Mouse (Mus musculus) brain, embryonic 18.5 days (tissue): ENCODE results near the gene Rho.

Experiments used
- DNase-seq: peaks from one replicate; pipeline ENCODE4 v3.0.0-alpha.2; 2012; ENCODE audit warnings: low read depth, low spot score

Gene Rho

GRCm38 (mm10) chr6:115956418-115956921 lies 24.9 kb downstream of the Rho start:
- DNase-seq, result no peak

- no peak for DNase-seq
These were observed 25.5 kb downstream of the Rho start for GRCm38 (mm10) chr6:115956922-115957601.

- DNase-seq, result no peak
These were observed 26.1 kb downstream of the Rho start for GRCm38 (mm10) chr6:115957681-115958080.

- no peak for DNase-seq
These were observed 26.9 kb downstream of the Rho start for GRCm38 (mm10) chr6:115958445-115958844.

- no peak for DNase-seq
These were observed 27.7 kb downstream of the Rho start for GRCm38 (mm10) chr6:115959151-115959691.

GRCm38 (mm10) chr6:115960322-115960721 lies 28.8 kb downstream of the Rho start:
- no peak for DNase-seq

GRCm38 (mm10) chr6:115961743-115962142 lies 30.2 kb downstream of the Rho start:
- DNase-seq, result no peak

GRCm38 (mm10) chr6:115962439-115963085 lies 31.0 kb downstream of the Rho start:
- DNase-seq, result no peak

- DNase-seq, result no peak
These were observed 32.1 kb downstream of the Rho start for GRCm38 (mm10) chr6:115963656-115964055.

- DNase-seq, result no peak
These were observed 34.8 kb downstream of the Rho start for GRCm38 (mm10) chr6:115966227-115966966.

- DNase-seq, result no peak
These were observed 35.8 kb downstream of the Rho start for GRCm38 (mm10) chr6:115967291-115967880.

- no peak for DNase-seq
These were observed 36.5 kb downstream of the Rho start for GRCm38 (mm10) chr6:115968086-115968485.

GRCm38 (mm10) chr6:115968700-115969099 lies 37.2 kb downstream of the Rho start:
- no peak for DNase-seq

GRCm38 (mm10) chr6:115969103-115969502 lies 37.6 kb downstream of the Rho start:
- no peak for DNase-seq

GRCm38 (mm10) chr6:115969952-115970351 lies 38.4 kb downstream of the Rho start:
- no peak for DNase-seq

GRCm38 (mm10) chr6:115971273-115972060 lies 39.9 kb downstream of the Rho start:
- no peak for DNase-seq

GRCm38 (mm10) chr6:115972083-115972764 lies 40.7 kb downstream of the Rho start:
- DNase-seq, result no peak

- DNase-seq, result no peak
These were observed 41.8 kb downstream of the Rho start for GRCm38 (mm10) chr6:115973139-115973875.

GRCm38 (mm10) chr6:115973881-115974662 lies 42.5 kb downstream of the Rho start:
- DNase-seq, result no peak
